Mouse (Mus musculus): ENCODE data around the gene Tmc5.

- no peak for TF ChIP-seq CTCF (IDR thresholded peaks at IDR 0.05; ENCODE audit: control insufficient read depth, insufficient read depth, insufficient replicate concordance, low read depth, low read length)
- no peak for TF ChIP-seq POLR2A (IDR thresholded peaks at IDR 0.05; ENCODE audit: control insufficient read depth, low read depth, low read length)
Observed at GRCm38 (mm10) chr7:118553881-118554280, 43.2 kb upstream of the Tmc5 start.
